8 mouse cellular contexts compared by ENCODE assay signal in the genomic region with DNA sequence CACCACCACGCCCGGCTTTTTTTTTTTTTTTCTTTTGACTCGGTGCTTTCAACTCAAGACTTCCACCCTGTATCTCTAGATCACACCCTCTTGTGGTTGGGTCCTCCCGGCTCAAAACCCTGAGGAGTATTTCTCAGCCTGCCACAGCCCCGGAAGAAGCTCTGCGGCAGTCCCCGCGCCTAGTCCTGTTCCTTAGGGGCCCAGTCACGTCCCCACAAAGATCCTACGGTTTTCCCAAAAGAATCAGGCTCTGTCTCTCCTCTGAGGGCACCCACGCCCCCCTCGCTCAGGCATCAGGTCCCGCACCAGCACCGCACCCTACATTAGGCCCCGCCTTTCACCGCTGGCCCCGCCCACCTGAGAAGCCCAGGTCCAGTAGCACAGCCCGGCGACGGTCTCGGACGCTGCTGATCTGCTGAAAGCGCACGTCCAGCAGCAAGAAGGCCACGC. TPM values are rescaled to one million over a fixed set of nuclear protein-coding genes. Genes with fewer than 3 reads are reported as not detected.
DNase-seq lines count a peak whose midpoint lies in the region; ATAC-seq and TF ChIP-seq lines count a peak whose summit lies in the region.

No protein-coding gene starts in this region.

- peak overlapping the region; percentile 63 for H3K4me2 ChIP-seq in forebrain, embryonic 16.5 days (ENCODE audit: low read length)
- H3K4me2 ChIP-seq in intestine, postnatal 0 days (replicated peaks; ENCODE audit: low read depth), result peak overlapping the region; percentile 61
- peak overlapping the region; percentile 64 for H3K4me2 ChIP-seq in lung, embryonic 15.5 days

- 2% methylated on average over 24 of the region's 25 CpGs for WGBS in forebrain, embryonic 16.5 days
- under 1% methylated on average over 25 of the region's 25 CpGs for WGBS in intestine, postnatal 0 days
- WGBS in lung, embryonic 15.5 days, result 1% methylated on average over 25 of the region's 25 CpGs
- 11% methylated on average over 25 of the region's 25 CpGs for WGBS in olfactory bulb, adult 2 months

- H3K4me1 ChIP-seq in forebrain, embryonic 16.5 days (replicated peaks; ENCODE audit: control insufficient read depth, insufficient read depth, low read length), result peaks cover 28% of the 10 kb centered on the region
- H3K4me1 ChIP-seq in intestine, postnatal 0 days (replicated peaks; ENCODE audit: control insufficient read depth, insufficient read depth, low read length), result peaks cover 6% of the 10 kb centered on the region; the same call in 1 of the 2 replicates
- H3K4me1 ChIP-seq in lung, embryonic 15.5 days, result peaks cover 21% of the 10 kb centered on the region
- peaks cover 25% of the 10 kb centered on the region for H3K4me1 ChIP-seq in olfactory bulb, adult 2 months (ENCODE audit: control insufficient read depth, insufficient read depth, low read length)

- H3K4me3 ChIP-seq in forebrain, embryonic 16.5 days (replicated peaks; ENCODE audit: low read length), result peak overlapping the region; percentile 38
- H3K4me3 ChIP-seq in intestine, postnatal 0 days (ENCODE audit: low read depth, low read length), result peak overlapping the region; percentile 38
- peak overlapping the region; percentile 36 for H3K4me3 ChIP-seq in lung, embryonic 15.5 days
- peak overlapping the region; percentile 40 for H3K4me3 ChIP-seq in olfactory bulb, adult 2 months (ENCODE audit: insufficient read depth, low read depth, low read length)

- H3K27me3 ChIP-seq in forebrain, embryonic 16.5 days (replicated peaks; ENCODE audit: control insufficient read depth, insufficient read depth, low read length), result peaks cover 14% of the 10 kb centered on the region
- peaks cover 36% of the 10 kb centered on the region for H3K27me3 ChIP-seq in intestine, postnatal 0 days (replicated peaks; ENCODE audit: control insufficient read depth, insufficient read depth, low read length)
- peaks cover 42% of the 10 kb centered on the region for H3K27me3 ChIP-seq in lung, embryonic 15.5 days

- peak; percentile 53 to 54 for DNase-seq in cerebellum, adult 18-20 months
- no peak for DNase-seq in cerebellum, adult 8-10 months
- peak; percentile 76 to 81 for DNase-seq in adrenal gland, postnatal 36 days
- no peak for DNase-seq in left cerebral cortex, postnatal 36 days (ENCODE audit: low spot score in 2 of 2)

- TF ChIP-seq CTCF in intestine, postnatal 0 days (IDR thresholded peaks at IDR 0.05; ENCODE audit: low read depth), result peak; percentile 11; the same call in 1 of the 2 replicates
- no peak for TF ChIP-seq CTCF in olfactory bulb, adult 2 months (IDR thresholded peaks at IDR 0.05; ENCODE audit: insufficient read depth, low read depth, low read length)

- H3K27ac ChIP-seq in forebrain, embryonic 16.5 days (ENCODE audit: low read length), result no peak overlapping the region
- no peak overlapping the region for H3K27ac ChIP-seq in intestine, postnatal 0 days (ENCODE audit: low read depth, low read length)
- no peak overlapping the region for H3K27ac ChIP-seq in lung, embryonic 15.5 days
- no peak overlapping the region for H3K27ac ChIP-seq in olfactory bulb, adult 2 months (ENCODE audit: insufficient read depth, low read depth, low read length)

- peak overlapping the region; percentile 42 for H3K9ac ChIP-seq in forebrain, embryonic 16.5 days (replicated peaks; ENCODE audit: low read depth, low read length)
- H3K9ac ChIP-seq in intestine, postnatal 0 days (ENCODE audit: low read depth, low read length), result peak overlapping the region; percentile 26; the same call in 1 of the 2 replicates
- H3K9ac ChIP-seq in lung, embryonic 15.5 days, result peak overlapping the region; percentile 21; the same call in 1 of the 2 replicates

- ATAC-seq in forebrain, embryonic 16.5 days, result no peak
- ATAC-seq in intestine, postnatal 0 days, result peak; percentile 46
- peak; percentile 62; the same call in 1 of the 2 replicates for ATAC-seq in lung, embryonic 15.5 days (ENCODE audit: borderline replicate concordance, extremely low read depth, low FRiP score, low TSS enrichment)

- no peaks in the 10 kb centered on the region for H3K9me3 ChIP-seq in forebrain, embryonic 16.5 days (ENCODE audit: control insufficient read depth, low read length)
- H3K9me3 ChIP-seq in intestine, postnatal 0 days (ENCODE audit: control insufficient read depth), result no peaks in the 10 kb centered on the region
- no peaks in the 10 kb centered on the region for H3K9me3 ChIP-seq in lung, embryonic 15.5 days

- intact Hi-C loops in left cerebral cortex, postnatal 36 days (cut with DNase I), result no loop called here

- no peaks in the 10 kb centered on the region for H3K36me3 ChIP-seq in forebrain, embryonic 16.5 days (ENCODE audit: control insufficient read depth, insufficient read depth)
- peaks cover under 1% of the 10 kb centered on the region; the same call in 1 of the 2 replicates for H3K36me3 ChIP-seq in intestine, postnatal 0 days (ENCODE audit: control insufficient read depth, insufficient read depth)
- peaks cover 3% of the 10 kb centered on the region; the same call in 1 of the 2 replicates for H3K36me3 ChIP-seq in lung, embryonic 15.5 days

- no peak for TF ChIP-seq POLR2A in olfactory bulb, adult 2 months (IDR thresholded peaks at IDR 0.05; ENCODE audit: insufficient read depth, low read depth, low read length)

RNA-seq across cellular contexts. Expression of a gene that starts 2.6 kb away (rescaled TPM):
- 1 to 10 TPM; 1.7 to 2.0 TPM for total RNA-seq in adrenal gland, postnatal 36 days (2021)
- 143 and 193 TPM in 2 replicates for polyA plus RNA-seq in forebrain, embryonic 16.5 days (2015; fragmentation: Nextera tagmentation; extraction: Ambion mirVana)
- 6.0 and 6.2 TPM in 2 replicates for polyA plus RNA-seq in intestine, postnatal 0 days (2015; fragmentation: Nextera tagmentation; extraction: Ambion mirVana)
- polyA plus RNA-seq in lung, embryonic 15.5 days (2015; fragmentation: Nextera tagmentation; extraction: Ambion mirVana), result 1.0 and 2.0 TPM in 2 replicates
- not detected in 2 replicates for polyA plus RNA-seq in olfactory bulb, adult 2 months (2012; ENCODE audit: insufficient read depth, insufficient read length, low replicate concordance, missing spikeins)
- 100 to 1,000 TPM; 179 to 200 TPM for total RNA-seq in left cerebral cortex, postnatal 36 days (2021)

RNA-seq across cellular contexts. Expression of a gene that starts 8.8 kb away (rescaled TPM):
- total RNA-seq in adrenal gland, postnatal 36 days (2021), result 10 to 100 TPM; 34.5 to 42.0 TPM
- 35.0 and 35.4 TPM in 2 replicates for polyA plus RNA-seq in forebrain, embryonic 16.5 days (2015; fragmentation: Nextera tagmentation; extraction: Ambion mirVana)
- polyA plus RNA-seq in intestine, postnatal 0 days (2015; fragmentation: Nextera tagmentation; extraction: Ambion mirVana), result 42.0 and 42.2 TPM in 2 replicates
- polyA plus RNA-seq in lung, embryonic 15.5 days (2015; fragmentation: Nextera tagmentation; extraction: Ambion mirVana), result 47.3 and 47.4 TPM in 2 replicates
- not detected in 2 replicates for polyA plus RNA-seq in olfactory bulb, adult 2 months (2012; ENCODE audit: insufficient read depth, insufficient read length, low replicate concordance, missing spikeins)
- total RNA-seq in left cerebral cortex, postnatal 36 days (2021), result 10 to 100 TPM; 18.2 TPM

RNA-seq across cellular contexts. Expression of a gene that starts 8.9 kb away (rescaled TPM):
- 1 to 10 TPM; 4.5 to 6.1 TPM for total RNA-seq in adrenal gland, postnatal 36 days (2021)
- 2.0 and 2.7 TPM in 2 replicates for polyA plus RNA-seq in forebrain, embryonic 16.5 days (2015; fragmentation: Nextera tagmentation; extraction: Ambion mirVana)
- polyA plus RNA-seq in intestine, postnatal 0 days (2015; fragmentation: Nextera tagmentation; extraction: Ambion mirVana), result 32.4 and 38.0 TPM in 2 replicates
- 3.5 and 5.1 TPM in 2 replicates for polyA plus RNA-seq in lung, embryonic 15.5 days (2015; fragmentation: Nextera tagmentation; extraction: Ambion mirVana)
- not detected in 2 replicates for polyA plus RNA-seq in olfactory bulb, adult 2 months (2012; ENCODE audit: insufficient read depth, insufficient read length, low replicate concordance, missing spikeins)
- total RNA-seq in left cerebral cortex, postnatal 36 days (2021), result 1 to 10 TPM; 2.1 to 2.9 TPM

RNA-seq across cellular contexts. Expression of a gene that starts 17.7 kb away (rescaled TPM):
- 10 to 100 TPM; 47.5 to 51.1 TPM for total RNA-seq in adrenal gland, postnatal 36 days (2021)
- polyA plus RNA-seq in forebrain, embryonic 16.5 days (2015; fragmentation: Nextera tagmentation; extraction: Ambion mirVana), result 17.9 and 22.0 TPM in 2 replicates
- 13.4 and 13.5 TPM in 2 replicates for polyA plus RNA-seq in intestine, postnatal 0 days (2015; fragmentation: Nextera tagmentation; extraction: Ambion mirVana)
- 21.2 and 22.2 TPM in 2 replicates for polyA plus RNA-seq in lung, embryonic 15.5 days (2015; fragmentation: Nextera tagmentation; extraction: Ambion mirVana)
- polyA plus RNA-seq in olfactory bulb, adult 2 months (2012; ENCODE audit: insufficient read depth, insufficient read length, low replicate concordance, missing spikeins), result not detected in 2 replicates
- 10 to 100 TPM; 30.5 to 45.1 TPM for total RNA-seq in left cerebral cortex, postnatal 36 days (2021)

RNA-seq across cellular contexts. Expression of a gene that starts 20.3 kb away (rescaled TPM):
- 10 to 100 TPM; 36.0 to 38.5 TPM for total RNA-seq in adrenal gland, postnatal 36 days (2021)
- 83.7 and 85.5 TPM in 2 replicates for polyA plus RNA-seq in forebrain, embryonic 16.5 days (2015; fragmentation: Nextera tagmentation; extraction: Ambion mirVana)
- 23.8 and 25.2 TPM in 2 replicates for polyA plus RNA-seq in intestine, postnatal 0 days (2015; fragmentation: Nextera tagmentation; extraction: Ambion mirVana)
- polyA plus RNA-seq in lung, embryonic 15.5 days (2015; fragmentation: Nextera tagmentation; extraction: Ambion mirVana), result 81.2 and 85.2 TPM in 2 replicates
- not detected in 2 replicates for polyA plus RNA-seq in olfactory bulb, adult 2 months (2012; ENCODE audit: insufficient read depth, insufficient read length, low replicate concordance, missing spikeins)
- total RNA-seq in left cerebral cortex, postnatal 36 days (2021), result 10 to 100 TPM; 26.9 to 29.6 TPM

Comparison
In these comparisons a context has a peak if more than half of its experiments do, and no peak if none do; other contexts are left out.
1. DNase-seq: peak in cerebellum, adult 18-20 months (2 of 2) and adrenal gland, postnatal 36 days (2 of 2); none in cerebellum, adult 8-10 months (single experiment) and left cerebral cortex, postnatal 36 days (0 of 2).
2. Peak in every context shown above with its lines, with median percentiles within 50 percentile points of each other: H3K4me2 ChIP-seq, H3K4me3 ChIP-seq and H3K9ac ChIP-seq.